Mouse (Mus musculus): ENCODE results near the gene Cxadr. TPM values are rescaled to one million over a fixed set of nuclear protein-coding genes. Genes with fewer than 3 reads are reported as not detected.

The Cxadr gene
- total and polyA plus RNA-seq, 3 experiments: 0.33 TPM; not detected in 2

- Histone ChIP-seq H3K27ac (ENCODE audit: control insufficient read depth, low read depth, low read length) (no peak overlapping the region), H3K4me1 (ENCODE audit: control insufficient read depth in 1 of 2, insufficient read depth in 2 of 2, low read length in 2 of 2) (no peaks in the 10 kb centered on the region), H3K27me3 (ENCODE audit: control insufficient read depth in 1 of 2, insufficient read depth in 2 of 2, low read length in 2 of 2) (no peaks in the 10 kb centered on the region), H3K9me3 (replicated peaks; ENCODE audit: insufficient read depth, low read length) (no peaks in the 10 kb centered on the region), H3K79me2 (ENCODE audit: control insufficient read depth, insufficient read depth, low read length, poor library complexity) (no peaks in the 10 kb centered on the region), H3K9ac (ENCODE audit: control insufficient read depth, low read depth, low read length, poor library complexity, severe bottlenecking) (no peak overlapping the region), H3K4me3 (ENCODE audit: control insufficient read depth in 1 of 2, insufficient read depth in 1 of 2, low read depth in 2 of 2, low read length in 2 of 2) (no peak overlapping the region), H3K36me3 (ENCODE audit: control insufficient read depth in 1 of 2, insufficient read depth in 2 of 2, low read length in 2 of 2) (no peaks in the 10 kb centered on the region)
- no peak for DNase-seq (ENCODE audit: low read depth, low spot score)
- TF ChIP-seq POLR2A (IDR thresholded peaks at IDR 0.05; ENCODE audit: control insufficient read depth in 1 of 2, insufficient read depth in 1 of 2, low read depth in 1 of 2, low read length in 2 of 2, poor library complexity in 1 of 2) (no peak), ETS1 (IDR thresholded peaks at IDR 0.05; ENCODE audit: low read depth, low read length) (no peak), GABPA (IDR thresholded peaks at IDR 0.05; ENCODE audit: low read depth, low read length) (no peak), KAT2A (conservative IDR thresholded peaks at IDR 0.05; ENCODE audit: low read depth, low read length) (no peak), RAD21 (IDR thresholded peaks at IDR 0.05; ENCODE audit: low read depth, low read length) (no peak), NELFE (IDR thresholded peaks at IDR 0.05; ENCODE audit: low read depth, low read length) (no peak), ZNF384 (IDR thresholded peaks at IDR 0.05; ENCODE audit: low read depth, low read length) (no peak), ZMIZ1 (IDR thresholded peaks at IDR 0.05; ENCODE audit: low read depth, low read length) (no peak), CHD2 (IDR thresholded peaks at IDR 0.05; ENCODE audit: low read length) (no peak), MAFK (IDR thresholded peaks at IDR 0.05; ENCODE audit: borderline replicate concordance, low read depth, low read length) (no peak)
Measured at GRCm38 (mm10) chr16:78265826-78266225, 35.5 kb upstream of the Cxadr start.

DNA sequence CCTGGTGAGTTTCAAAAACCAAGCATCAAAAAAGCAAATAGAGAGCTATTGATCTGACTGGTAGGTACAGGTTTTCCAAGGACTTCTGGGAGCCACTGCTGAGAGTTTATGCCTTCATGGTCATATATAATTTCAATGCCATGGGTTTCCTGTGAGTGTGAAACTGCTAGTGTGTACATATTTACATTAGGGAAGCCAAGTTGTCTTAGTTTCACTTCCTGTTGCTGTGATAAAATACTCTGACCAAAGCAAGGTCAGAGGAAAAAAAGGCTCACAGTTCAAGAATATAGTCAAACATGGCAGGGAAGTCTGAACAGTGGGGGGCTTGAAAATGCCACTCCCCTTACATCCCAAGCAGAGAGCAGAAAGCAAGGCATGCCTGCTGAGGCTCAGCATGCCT, 33.8 kb upstream of the Cxadr start:
- DNase-seq (ENCODE audit: low read depth, low spot score): no peak
- no peaks in the 10 kb centered on the region for H3K9me3 ChIP-seq (replicated peaks; ENCODE audit: insufficient read depth, low read length)
- no peaks in the 10 kb centered on the region for H3K27me3 ChIP-seq (ENCODE audit: control insufficient read depth in 1 of 2, insufficient read depth in 2 of 2, low read length in 2 of 2)
- H3K9ac ChIP-seq (ENCODE audit: control insufficient read depth, low read depth, low read length, poor library complexity, severe bottlenecking): no peak overlapping the region
- TF ChIP-seq MXI1 (IDR thresholded peaks at IDR 0.05; ENCODE audit: low read depth, low read length): no peak
- TF ChIP-seq ZC3H11A (IDR thresholded peaks at IDR 0.05; ENCODE audit: low read depth, low read length): no peak
- no peak for TF ChIP-seq MEF2A (IDR thresholded peaks at IDR 0.05; ENCODE audit: extremely low read depth, insufficient replicate concordance, low read depth, low read length, poor library complexity, severe bottlenecking)
- TF ChIP-seq ETS1 (IDR thresholded peaks at IDR 0.05; ENCODE audit: low read depth, low read length): no peak
- TF ChIP-seq SMC3 (IDR thresholded peaks at IDR 0.05; ENCODE audit: low read depth, low read length): no peak
- no peak for TF ChIP-seq CTCF (IDR thresholded peaks at IDR 0.05 in 2 of 3, conservative IDR thresholded peaks at IDR 0.05 in 1 of 3; ENCODE audit: control insufficient read depth in 1 of 3, insufficient read depth in 1 of 3, low read depth in 2 of 3, low read length in 3 of 3, poor library complexity in 1 of 3, severe bottlenecking in 1 of 3)
- no peak for TF ChIP-seq JUND (IDR thresholded peaks at IDR 0.05; ENCODE audit: low read depth, low read length)
- no peak for TF ChIP-seq BHLHE40 (IDR thresholded peaks at IDR 0.05; ENCODE audit: borderline replicate concordance, low read depth, low read length)
- TF ChIP-seq TAL1 (IDR thresholded peaks at IDR 0.05; ENCODE audit: low read length): no peak
- TF ChIP-seq CHD2 (IDR thresholded peaks at IDR 0.05; ENCODE audit: low read length): no peak
- TF ChIP-seq RAD21 (IDR thresholded peaks at IDR 0.05; ENCODE audit: low read depth, low read length): no peak
- TF ChIP-seq ZMIZ1 (IDR thresholded peaks at IDR 0.05; ENCODE audit: low read depth, low read length): no peak
- TF ChIP-seq ELF1 (IDR thresholded peaks at IDR 0.05; ENCODE audit: low read depth, low read length): no peak
- no peak for TF ChIP-seq NELFE (IDR thresholded peaks at IDR 0.05; ENCODE audit: low read depth, low read length)
- TF ChIP-seq MYB (IDR thresholded peaks at IDR 0.05; ENCODE audit: low read depth, low read length): no peak
- no peak for TF ChIP-seq UBTF (IDR thresholded peaks at IDR 0.05; ENCODE audit: borderline replicate concordance, insufficient read depth, low read depth, low read length)
- TF ChIP-seq RCOR1 (IDR thresholded peaks at IDR 0.05; ENCODE audit: low read depth, low read length): no peak
- no peak for TF ChIP-seq EP300 (IDR thresholded peaks at IDR 0.05; ENCODE audit: low read depth in 1 of 2, low read length in 2 of 2)
- TF ChIP-seq MAZ (IDR thresholded peaks at IDR 0.05; ENCODE audit: low read depth, low read length): no peak
- no peaks in the 10 kb centered on the region for H3K4me1 ChIP-seq (ENCODE audit: control insufficient read depth in 1 of 2, insufficient read depth in 2 of 2, low read length in 2 of 2)
- H3K79me2 ChIP-seq (ENCODE audit: control insufficient read depth, insufficient read depth, low read length, poor library complexity): no peaks in the 10 kb centered on the region
- H3K4me3 ChIP-seq (ENCODE audit: control insufficient read depth in 1 of 2, insufficient read depth in 1 of 2, low read depth in 2 of 2, low read length in 2 of 2): peak overlapping the region in 1 of 2 experiments; percentile 26; a peak in 2 of 4 replicates
- H3K36me3 ChIP-seq (ENCODE audit: control insufficient read depth in 1 of 2, insufficient read depth in 2 of 2, low read length in 2 of 2): no peaks in the 10 kb centered on the region
- no peak overlapping the region for H3K27ac ChIP-seq (ENCODE audit: control insufficient read depth, low read depth, low read length)
